In the genomic region with DNA sequence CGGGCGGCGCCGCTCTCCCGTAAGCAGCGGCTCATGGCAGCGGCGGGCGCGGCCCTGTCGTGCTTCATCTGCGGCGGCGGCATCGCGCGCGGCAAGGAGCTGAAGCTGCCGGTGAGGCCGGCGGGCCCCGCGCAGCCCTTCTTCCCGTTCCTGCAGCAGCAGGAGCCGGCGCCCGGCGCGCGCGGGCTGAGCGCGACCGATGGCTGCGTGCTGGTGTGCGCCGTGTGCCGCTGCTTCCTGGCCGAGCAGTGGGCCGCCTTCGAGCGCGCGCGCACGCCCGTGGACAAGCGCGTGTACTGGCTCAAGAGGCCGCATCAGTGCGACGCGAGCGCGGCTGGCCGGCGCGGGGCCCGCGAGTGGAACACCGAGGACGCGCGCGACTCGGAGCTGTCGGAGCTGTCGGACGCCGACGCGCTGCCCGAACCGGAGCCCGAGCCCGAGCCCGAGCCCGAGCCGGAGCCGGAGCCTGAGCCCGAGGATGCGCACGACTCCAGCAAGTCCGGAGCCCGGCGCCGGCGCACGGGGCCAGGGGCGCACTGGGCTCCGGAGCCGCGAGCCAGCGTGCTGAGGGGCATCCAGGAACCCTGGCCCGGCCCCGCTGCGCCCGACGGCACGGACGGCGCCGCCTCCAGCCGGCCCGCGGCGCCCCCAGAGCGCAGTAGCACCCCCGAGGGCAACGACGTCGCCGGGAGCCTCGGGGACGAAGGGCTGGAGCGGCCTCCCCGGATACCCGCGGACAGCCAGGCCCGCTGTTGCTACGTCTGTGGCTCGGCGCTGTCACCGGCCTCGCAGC, we compare ENCODE assay signal across 9 mouse cellular contexts. TPM values are rescaled to one million over a fixed set of nuclear protein-coding genes. Genes with fewer than 3 reads are reported as not detected.
DNase-seq lines count a peak whose midpoint lies in the region; ATAC-seq and TF ChIP-seq lines count a peak whose summit lies in the region.
"Had no signal": no experiment of that assay in that cellular context is flagged by ENCODE, and none has a peak within 500 bp of the region (broad histone marks: within the 10 kb centered on the region; RNA-seq: fewer than 3 reads in every experiment).

No protein-coding gene starts in this region.

- H3K4me2 ChIP-seq in hindbrain, embryonic 13.5 days = peak overlapping the region; percentile 90
- H3K4me2 ChIP-seq in liver, embryonic 12.5 days = peak overlapping the region; percentile 77

- peak; percentile 11; the same call in 1 of the 2 replicates for ATAC-seq in hindbrain, embryonic 13.5 days (ENCODE audit: low FRiP score)
- ATAC-seq in liver, embryonic 12.5 days = no peak

- no peak for TF ChIP-seq POLR2A in ES-Bruce4 (IDR thresholded peaks at IDR 0.05; ENCODE audit: insufficient read depth, low read length)

- TF ChIP-seq EP300 in ES-Bruce4 (IDR thresholded peaks at IDR 0.05; ENCODE audit: insufficient read depth, low read depth, low read length) = no peak

- H3K4me3 ChIP-seq in gastrocnemius, adult 2 months = peak overlapping the region; percentile 83
- peak overlapping the region; percentile 73 for H3K4me3 ChIP-seq in ES-Bruce4 (ENCODE audit: low read depth, low read length)
- peak overlapping the region; percentile 80 for H3K4me3 ChIP-seq in embryonic facial prominence, embryonic 10.5 days
- peak overlapping the region; percentile 62 for H3K4me3 ChIP-seq in hindbrain, embryonic 13.5 days
- H3K4me3 ChIP-seq in liver, embryonic 12.5 days = peak overlapping the region; percentile 59

- H3K9me3 ChIP-seq in ES-Bruce4 (replicated peaks; ENCODE audit: control insufficient read depth, insufficient read depth, low read length, poor library complexity, severe bottlenecking) = no peaks in the 10 kb centered on the region
- H3K9me3 ChIP-seq in embryonic facial prominence, embryonic 10.5 days = no peaks in the 10 kb centered on the region
- H3K9me3 ChIP-seq in hindbrain, embryonic 13.5 days = no peaks in the 10 kb centered on the region
- no peaks in the 10 kb centered on the region for H3K9me3 ChIP-seq in liver, embryonic 12.5 days (replicated peaks)

- WGBS in embryonic facial prominence, embryonic 10.5 days = under 1% methylated on average over 125 of the region's 125 CpGs
- WGBS in hindbrain, embryonic 13.5 days = under 1% methylated on average over 89 of the region's 125 CpGs
- 1% methylated on average over 124 of the region's 125 CpGs for WGBS in liver, embryonic 12.5 days (ENCODE audit: insufficient replicate concordance)

- no peak for TF ChIP-seq CTCF in gastrocnemius, adult 2 months (IDR thresholded peaks at IDR 0.05)
- TF ChIP-seq CTCF in ES-Bruce4 (IDR thresholded peaks at IDR 0.05; ENCODE audit: low read depth, low read length) = no peak

- no peaks in the 10 kb centered on the region for H3K36me3 ChIP-seq in ES-Bruce4 (ENCODE audit: control insufficient read depth, insufficient read depth, low read length, poor library complexity, severe bottlenecking)
- H3K36me3 ChIP-seq in embryonic facial prominence, embryonic 10.5 days (replicated peaks) = peaks cover 7% of the 10 kb centered on the region; the same call in 1 of the 2 replicates
- no peaks in the 10 kb centered on the region for H3K36me3 ChIP-seq in hindbrain, embryonic 13.5 days
- H3K36me3 ChIP-seq in liver, embryonic 12.5 days = no peaks in the 10 kb centered on the region

- peak overlapping the region; percentile 92 for H3K9ac ChIP-seq in ES-Bruce4 (ENCODE audit: low read depth, poor library complexity, severe bottlenecking)
- H3K9ac ChIP-seq in hindbrain, embryonic 13.5 days = peak overlapping the region; percentile 77
- peak overlapping the region; percentile 59 for H3K9ac ChIP-seq in liver, embryonic 12.5 days

- 0 out of 2 replicates have a peak, but pooled peaks cover 7% of the 10 kb centered on the region for H3K27me3 ChIP-seq in ES-Bruce4 (ENCODE audit: control insufficient read depth, insufficient read depth, low read length, poor library complexity, severe bottlenecking)
- H3K27me3 ChIP-seq in embryonic facial prominence, embryonic 10.5 days (replicated peaks; ENCODE audit: low read depth, poor library complexity, severe bottlenecking) = peaks cover 68% of the 10 kb centered on the region
- peaks cover 35% of the 10 kb centered on the region for H3K27me3 ChIP-seq in hindbrain, embryonic 13.5 days
- H3K27me3 ChIP-seq in liver, embryonic 12.5 days (replicated peaks) = peaks cover 96% of the 10 kb centered on the region

- H3K4me1 ChIP-seq in ES-Bruce4 (ENCODE audit: control insufficient read depth, insufficient read depth, low read length) = no peaks in the 10 kb centered on the region
- H3K4me1 ChIP-seq in embryonic facial prominence, embryonic 10.5 days = peaks cover 94% of the 10 kb centered on the region
- peaks cover 84% of the 10 kb centered on the region for H3K4me1 ChIP-seq in hindbrain, embryonic 13.5 days (replicated peaks)
- H3K4me1 ChIP-seq in liver, embryonic 12.5 days = peaks cover 38% of the 10 kb centered on the region

- intact Hi-C loops in gastrocnemius, adult 2 months (cut with DNase I) = loop anchor here (1.0 to 5.0 kb wide), 2 partner anchors 15 to 42 kb away; no protein-coding TSS in a partner anchor

- DNase-seq in gastrocnemius, adult 2 months = peak; percentile 75
- no peak for DNase-seq in gastrocnemius, postnatal 25 days
- peak; percentile 66 for DNase-seq in embryonic facial prominence, embryonic 10.5 days (ENCODE audit: low spot score)
- DNase-seq in right cerebral cortex, postnatal 14 days = peak; percentile 60
- no peak for DNase-seq in testis, postnatal 14 days (ENCODE audit: low spot score)

- H3K27ac ChIP-seq in gastrocnemius, adult 2 months = peak overlapping the region; percentile 84
- H3K27ac ChIP-seq in ES-Bruce4 (ENCODE audit: insufficient read depth, low read length) = no peak overlapping the region
- H3K27ac ChIP-seq in embryonic facial prominence, embryonic 10.5 days (replicated peaks) = peak overlapping the region; percentile 86
- peak overlapping the region; percentile 81 for H3K27ac ChIP-seq in hindbrain, embryonic 13.5 days
- no peak overlapping the region for H3K27ac ChIP-seq in liver, embryonic 12.5 days
- H3K27ac ChIP-seq: macrophage had no signal

RNA-seq across cellular contexts. Expression of a gene that starts 0.7 kb away (rescaled TPM):
- 10 to 100 TPM; 26.5 to 37.3 TPM for total RNA-seq in gastrocnemius, adult 2 months (2021)
- total RNA-seq in gastrocnemius, postnatal 25 days (2021) = 10 to 100 TPM; 23.1 to 27.1 TPM
- polyA plus RNA-seq in ES-Bruce4 (2011; ENCODE audit: insufficient read depth, insufficient read length, low read depth, missing spikeins) = 20.7 and 31.8 TPM in 2 replicates
- polyA plus RNA-seq in embryonic facial prominence, embryonic 10.5 days (2016; fragmentation: Nextera tagmentation; extraction: Ambion mirVana) = 9.9 and 10.2 TPM in 2 replicates
- 21.3 and 22.1 TPM in 2 replicates for polyA plus RNA-seq in hindbrain, embryonic 13.5 days (2015; fragmentation: Nextera tagmentation; extraction: Ambion mirVana)
- 14.5 and 15.9 TPM in 2 replicates for polyA plus RNA-seq in liver, embryonic 12.5 days (2016; fragmentation: Nextera tagmentation; extraction: Ambion mirVana)

RNA-seq across cellular contexts. Expression of a gene that starts 51.7 kb away (rescaled TPM):
- not detected for total RNA-seq in gastrocnemius, adult 2 months (2021)
- total RNA-seq in gastrocnemius, postnatal 25 days (2021) = not detected
- polyA plus RNA-seq in ES-Bruce4 (2011; ENCODE audit: insufficient read depth, insufficient read length, low read depth, missing spikeins) = not detected in 2 replicates
- 0.83 and 0.86 TPM in 2 replicates for polyA plus RNA-seq in embryonic facial prominence, embryonic 10.5 days (2016; fragmentation: Nextera tagmentation; extraction: Ambion mirVana)
- 2.2 and 2.6 TPM in 2 replicates for polyA plus RNA-seq in hindbrain, embryonic 13.5 days (2015; fragmentation: Nextera tagmentation; extraction: Ambion mirVana)
- polyA plus RNA-seq in liver, embryonic 12.5 days (2016; fragmentation: Nextera tagmentation; extraction: Ambion mirVana) = not detected in 2 replicates
- polyA plus RNA-seq: macrophage had no signal

Comparison
In these comparisons a context has a peak if more than half of its experiments do, and no peak if none do; other contexts are left out.
1. DNase-seq: peak in gastrocnemius, adult 2 months (single experiment), embryonic facial prominence, embryonic 10.5 days (single experiment) and right cerebral cortex, postnatal 14 days (single experiment); none in gastrocnemius, postnatal 25 days (single experiment) and testis, postnatal 14 days (single experiment).
2. H3K27ac ChIP-seq: peak in gastrocnemius, adult 2 months (single experiment), embryonic facial prominence, embryonic 10.5 days (single experiment) and hindbrain, embryonic 13.5 days (single experiment); none in ES-Bruce4 (single experiment) and liver, embryonic 12.5 days (single experiment).
3. Peak in every context shown above with its lines, with median percentiles within 50 percentile points of each other: H3K4me3 ChIP-seq and H3K9ac ChIP-seq.